Mouse (Mus musculus) liver, adult 2 months (tissue): ENCODE data around the gene Krt4. TPM values are rescaled to one million over a fixed set of nuclear protein-coding genes. Genes with fewer than 3 reads are reported as not detected.

ENCODE experiments used
- DNase-seq: peaks from one replicate; pipeline ENCODE4 v3.0.0-alpha.2; 2011; ENCODE audit warnings: low read depth, low spot score; ENCODE audit errors: extremely low read depth
- H3K27ac ChIP-seq: fragments of 200-500 bp; replicated peaks from 2 replicates; pipeline ENCODE4 v1.5.1; 2012; ENCODE audit warnings: low read depth, mild to moderate bottlenecking, control low read depth, inconsistent platforms, low read length; ENCODE audit not compliant: insufficient read depth
- H3K27me3 ChIP-seq: fragments of 200-500 bp; 2 replicates; pipeline ENCODE4 v1.6.1; 2012; ENCODE audit warnings: mild to moderate bottlenecking, moderate library complexity, low read length, inconsistent platforms; ENCODE audit not compliant: control insufficient read depth, insufficient read depth
- H3K36me3 ChIP-seq: fragments of 200-500 bp; 2 replicates; pipeline ENCODE4 v1.6.1; 2012; ENCODE audit warnings: low read length, inconsistent platforms; ENCODE audit not compliant: control insufficient read depth, insufficient read depth
- H3K4me1 ChIP-seq: fragments of 200-500 bp; 2 replicates; pipeline ENCODE4 v1.6.1; 2011; ENCODE audit warnings: low read length; ENCODE audit not compliant: control insufficient read depth, insufficient read depth
- H3K4me3 ChIP-seq: fragments of 200-500 bp; 2 replicates; pipeline ENCODE4 v1.5.1; 2011; ENCODE audit warnings: low read depth, mild to moderate bottlenecking, control low read depth, low read length, moderate library complexity; ENCODE audit not compliant: insufficient read depth
- H3K79me2 ChIP-seq: fragments of 200-500 bp; 2 replicates; pipeline ENCODE4 v1.6.1; 2012; ENCODE audit warnings: inconsistent platforms, mild to moderate bottlenecking, low read length, moderate library complexity; ENCODE audit not compliant: control insufficient read depth, insufficient read depth
- H3K9ac ChIP-seq: fragments of 200-500 bp; 2 replicates; pipeline ENCODE4 v1.6.1; 2012; ENCODE audit warnings: low read depth, mild to moderate bottlenecking, control low read depth, inconsistent platforms, low read length
- CTCF ChIP-seq: fragments of 200-500 bp; IDR thresholded peaks from 2 replicates; pipeline ENCODE4 v1.5.1; 2011; ENCODE audit warnings: low read depth, low read length, control low read depth
- POLR2A ChIP-seq: fragments of 200-500 bp; IDR thresholded peaks from 2 replicates; pipeline ENCODE4 v1.6.1; 2011; ENCODE audit warnings: low read length, control low read depth; ENCODE audit not compliant: insufficient read depth; ENCODE audit errors: extremely low read depth
- WGBS: fragments of 180-500 bp; shearing (Covaris S2); methylation state at CpG from one replicate; pipeline ENCODE4 v1.1.7; 2018; 5-methylcytosine and 5-hydroxymethylcytosine counted together
- polyA plus RNA-seq: library from polyadenylated mRNA; depleted of rRNA; stranded (reverse); fragments of >200 nt; gene quantifications from 2 replicates; pipeline ENCODE4 v1.2.3, GENCODE M21; 2012
- total RNA-seq: library from RNA; depleted of rRNA; stranded (reverse); fragments of >200 nt; gene quantifications from 2 replicates; pipeline ENCODE4 v1.2.3, GENCODE M21; 2014

Krt4 gene
- total and polyA plus RNA-seq, 2 experiments = 0.06 TPM; not detected in 1

DNA sequence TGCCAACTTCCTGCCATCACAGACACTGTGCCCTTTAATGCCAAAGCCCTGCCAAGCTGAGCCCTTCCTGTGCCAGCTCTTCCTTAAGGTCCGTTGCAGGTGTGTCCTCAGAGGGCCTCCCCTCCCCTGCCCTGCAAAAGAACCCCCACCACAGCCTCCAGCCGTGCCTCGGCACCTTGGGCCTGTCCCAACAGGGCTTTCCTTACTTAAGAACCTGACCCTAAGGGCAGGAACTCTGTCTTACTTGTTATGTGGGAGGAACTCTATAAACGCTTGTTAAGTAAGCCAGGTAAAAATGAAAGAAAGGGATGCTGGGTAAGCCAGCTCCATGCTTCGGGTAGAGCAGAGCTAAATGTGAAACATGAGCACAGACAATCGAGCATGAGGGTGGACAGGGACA lies 8.5 kb upstream of the Krt4 start:
- Histone ChIP-seq H3K79me2 (no peaks in the 10 kb centered on the region), H3K9ac (no peak overlapping the region), H3K36me3 (no peaks in the 10 kb centered on the region), H3K27ac (no peak overlapping the region), H3K27me3 (no peaks in the 10 kb centered on the region), H3K4me1 (peaks cover 11% of the 10 kb centered on the region), H3K4me3 (no peak overlapping the region)
- WGBS = 83% methylated on average over 6 of the region's 6 CpGs
- DNase-seq = no peak
- TF ChIP-seq CTCF = no peak

GRCm38 (mm10) chr15:101929666-101930065 lies 5.1 kb upstream of the Krt4 start:
- peak overlapping the region; percentile 34 for H3K4me3 ChIP-seq
- 4% methylated on average over 17 of the region's 17 CpGs for WGBS
- DNase-seq = peak; percentile 64
- no peaks in the 10 kb centered on the region for H3K36me3 ChIP-seq
- no peaks in the 10 kb centered on the region for H3K27me3 ChIP-seq
- TF ChIP-seq POLR2A (no peak), CTCF (no peak)
- H3K27ac ChIP-seq = peak overlapping the region; percentile 23; the same call in 1 of the 2 replicates
- peaks cover 19% of the 10 kb centered on the region for H3K4me1 ChIP-seq
- H3K79me2 ChIP-seq = no peaks in the 10 kb centered on the region
- H3K9ac ChIP-seq = peak overlapping the region; percentile 41; the same call in 1 of the 2 replicates

GRCm38 (mm10) chr15:101929087-101929486 lies 4.6 kb upstream of the Krt4 start:
- Histone ChIP-seq H3K27me3 (no peaks in the 10 kb centered on the region), H3K4me1 (peaks cover 22% of the 10 kb centered on the region), H3K79me2 (no peaks in the 10 kb centered on the region), H3K36me3 (no peaks in the 10 kb centered on the region), H3K9ac (no peak overlapping the region), H3K4me3 (no peak overlapping the region), H3K27ac (peak overlapping the region; percentile 23; the same call in 1 of the 2 replicates)
- 23% methylated on average over 9 of the region's 9 CpGs for whole genome bisulfite sequencing
- TF ChIP-seq CTCF = no peak
- TF ChIP-seq POLR2A = no peak
- peak; percentile 57 for DNase-seq

- Histone ChIP-seq H3K27me3 (no peaks in the 10 kb centered on the region), H3K36me3 (no peaks in the 10 kb centered on the region), H3K9ac (no peak overlapping the region), H3K27ac (peak overlapping the region; percentile 67), H3K4me1 (peaks cover 27% of the 10 kb centered on the region), H3K4me3 (no peak overlapping the region), H3K79me2 (no peaks in the 10 kb centered on the region)
- peak; percentile 85 for DNase-seq
- WGBS = 17% methylated on average over 12 of the region's 12 CpGs
- TF ChIP-seq CTCF (peak; percentile 42), POLR2A (no peak)
Measured at GRCm38 (mm10) chr15:101927340-101928080, 3.0 kb upstream of the Krt4 start.

DNA sequence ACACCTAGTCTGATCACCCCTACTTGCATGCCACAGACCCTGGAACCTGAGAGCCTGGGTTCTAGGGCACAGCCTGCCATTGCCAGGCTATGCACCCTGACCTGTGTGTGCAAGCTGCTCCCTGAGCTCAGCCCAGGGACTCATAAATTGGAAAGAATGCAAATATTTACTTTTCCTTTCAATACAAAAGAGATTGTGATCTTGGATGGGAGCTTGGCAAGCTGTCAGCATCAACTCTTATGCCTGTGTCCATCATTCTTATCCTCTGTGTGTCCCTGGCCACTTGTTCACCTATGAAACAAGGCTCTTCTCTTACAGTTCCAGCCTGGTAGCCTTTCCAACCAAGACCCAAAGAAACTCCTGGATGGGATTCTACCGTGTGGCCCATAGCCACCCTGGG lies 506 bp upstream of the Krt4 start:
- no peak overlapping the region for H3K4me3 ChIP-seq
- TF ChIP-seq CTCF (no peak), POLR2A (no peak)
- H3K27ac ChIP-seq = no peak overlapping the region
- H3K27me3 ChIP-seq = no peaks in the 10 kb centered on the region
- H3K36me3 ChIP-seq = no peaks in the 10 kb centered on the region
- H3K9ac ChIP-seq = no peak overlapping the region
- DNase-seq = peak; percentile 92
- 38% methylated on average over 1 of the region's 1 CpGs for WGBS
- H3K4me1 ChIP-seq = peaks cover 31% of the 10 kb centered on the region
- H3K79me2 ChIP-seq = no peaks in the 10 kb centered on the region

DNA sequence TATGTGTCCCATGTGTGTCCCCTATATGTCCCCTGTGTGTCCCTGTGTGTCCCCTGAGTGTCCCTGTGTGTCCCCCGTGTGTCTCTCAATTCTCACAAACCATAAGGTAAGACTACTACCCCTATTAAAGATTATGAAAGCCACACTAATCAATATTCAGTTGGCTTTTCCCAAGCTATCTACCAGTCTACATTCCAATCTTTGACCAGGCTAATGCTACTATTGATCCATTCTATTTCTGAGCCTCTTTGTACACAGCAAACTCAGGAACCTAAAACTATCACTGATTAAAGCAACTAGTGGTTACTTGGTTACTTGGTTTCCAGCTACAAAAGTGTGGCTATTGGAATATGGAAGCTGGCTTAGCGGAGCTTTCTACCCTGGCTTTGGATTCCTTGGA lies 2.2 kb downstream of the Krt4 start:
- TF ChIP-seq POLR2A (no peak), CTCF (no peak)
- H3K4me1 ChIP-seq = peaks cover 16% of the 10 kb centered on the region
- no peaks in the 10 kb centered on the region for H3K79me2 ChIP-seq
- H3K9ac ChIP-seq = no peak overlapping the region
- no peaks in the 10 kb centered on the region for H3K27me3 ChIP-seq
- H3K4me3 ChIP-seq = no peak overlapping the region
- no peak overlapping the region for H3K27ac ChIP-seq
- peak; percentile 94 for DNase-seq
- WGBS = 27% methylated on average over 2 of the region's 2 CpGs
- H3K36me3 ChIP-seq = no peaks in the 10 kb centered on the region
